Mouse (Mus musculus): ENCODE data around the gene Lemd1. TPM values are rescaled to one million over a fixed set of nuclear protein-coding genes. Genes with fewer than 3 reads are reported as not detected.

Lemd1 gene
- polyA plus RNA-seq, 1 experiment from 2014 or later: not detected

DNA sequence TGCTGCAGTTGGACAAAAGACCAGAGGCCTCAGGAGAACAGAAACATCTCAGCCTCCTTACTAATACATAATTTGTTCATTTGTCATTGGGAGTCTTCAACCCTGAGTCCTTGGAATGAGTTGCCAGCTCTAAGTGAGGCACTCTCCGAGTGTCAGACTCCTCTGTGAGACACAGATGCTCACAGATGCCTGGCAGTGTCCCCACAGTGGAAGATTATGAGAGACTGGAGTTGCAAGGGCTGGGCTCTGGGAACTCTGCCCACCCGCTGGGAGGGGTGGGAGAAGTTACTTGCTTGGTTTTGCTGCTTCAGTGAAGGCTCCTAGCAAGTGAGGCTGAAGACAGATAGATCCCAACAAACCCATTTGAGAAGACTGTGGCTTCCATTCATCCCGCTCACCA is 104.8 kb downstream of the Lemd1 start:
- 65% methylated on average over 3 of the region's 3 CpGs for WGBS
- no peak overlapping the region for H3K4me3 ChIP-seq
- no peak overlapping the region for H3K4me2 ChIP-seq
- H3K9ac ChIP-seq: no peak overlapping the region
- no peaks in the 10 kb centered on the region for H3K36me3 ChIP-seq
- no peak for ATAC-seq (replicated peaks; ENCODE audit: insufficient number of reproducible peaks, insufficient read depth, low FRiP score, low read depth)
- no peak overlapping the region for H3K27ac ChIP-seq
- peaks cover 30% of the 10 kb centered on the region for H3K4me1 ChIP-seq (replicated peaks)
- H3K9me3 ChIP-seq (replicated peaks): no peaks in the 10 kb centered on the region
- peaks cover 46% of the 10 kb centered on the region for H3K27me3 ChIP-seq

DNA sequence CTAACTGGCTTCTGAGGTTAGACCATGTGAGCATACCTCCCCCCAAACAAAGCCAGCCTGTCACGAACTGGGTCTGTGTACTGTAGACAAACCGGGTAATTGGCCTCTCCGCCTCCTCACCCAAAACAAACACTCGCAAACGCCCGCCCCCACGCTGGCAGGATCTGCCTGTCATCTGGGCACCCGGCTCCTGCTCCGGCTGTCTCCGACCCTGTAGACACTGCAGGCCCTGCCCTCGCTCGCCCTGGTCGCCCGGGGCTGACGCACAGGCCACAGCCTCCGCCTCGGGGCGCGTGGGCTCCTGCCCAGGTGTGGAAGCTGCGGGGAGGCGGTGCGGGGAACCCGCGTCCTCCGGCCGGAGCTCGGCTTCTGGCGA is 107.2 kb downstream of the Lemd1 start, which contains the start of gene Klhdc8a:
TSS of gene Klhdc8a (plus strand) at position 202 of the 376 bp plus-strand sequence.
- 4% methylated on average over 28 of the region's 28 CpGs for WGBS
- H3K4me3 ChIP-seq: peak within 1 kb of the TSS; percentile 64
- peaks cover 20% of the 10 kb centered on the region for H3K4me1 ChIP-seq (replicated peaks)
- no peaks in the 10 kb centered on the region for H3K9me3 ChIP-seq (replicated peaks)
- H3K27me3 ChIP-seq: peaks cover 59% of the 10 kb centered on the region
- ATAC-seq (replicated peaks; ENCODE audit: insufficient number of reproducible peaks, insufficient read depth, low FRiP score, low read depth): peak; percentile 17; the same call in 1 of the 2 replicates
- H3K27ac ChIP-seq: no peak within 1 kb of the TSS
- peak within 1 kb of the TSS; percentile 100 for H3K4me2 ChIP-seq
- no peaks in the 10 kb centered on the region for H3K36me3 ChIP-seq
- peak within 1 kb of the TSS; percentile 65 for H3K9ac ChIP-seq

DNA sequence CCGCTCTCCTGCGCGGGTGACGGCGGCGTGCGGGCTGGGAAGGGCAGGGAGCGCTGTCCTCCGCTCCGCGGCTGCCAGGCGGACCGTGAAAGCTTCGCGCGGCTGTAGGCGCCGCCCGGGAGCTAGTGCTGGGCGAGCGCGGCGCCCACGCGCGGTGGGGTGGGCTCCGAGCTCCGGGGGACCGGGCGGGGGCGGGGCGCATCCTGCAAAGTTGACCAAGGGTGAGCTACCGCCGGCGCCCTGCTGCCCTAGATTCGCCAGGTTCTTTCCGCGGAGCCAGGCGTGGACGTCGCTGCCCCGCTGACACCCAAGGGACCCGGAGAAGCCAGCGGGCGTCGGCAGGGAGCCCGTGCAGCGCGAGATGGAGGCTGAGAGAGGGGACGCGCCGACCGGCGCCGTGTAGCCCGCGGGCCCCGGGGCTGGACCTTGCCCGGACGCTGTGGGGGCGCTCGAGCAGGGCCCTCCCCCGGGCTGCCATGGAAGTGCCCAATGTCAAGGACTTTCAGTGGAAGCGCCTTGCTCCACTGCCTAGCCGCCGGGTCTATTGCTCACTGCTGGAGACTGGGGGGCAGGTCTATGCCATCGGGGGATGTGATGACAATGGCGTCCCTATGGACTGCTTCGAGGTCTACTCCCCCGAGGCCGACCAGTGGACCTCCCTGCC is 107.7 kb downstream of the Lemd1 start:
- WGBS: 2% methylated on average over 71 of the region's 71 CpGs
- peak overlapping the region; percentile 65 for H3K9ac ChIP-seq
- H3K36me3 ChIP-seq: no peaks in the 10 kb centered on the region
- H3K27ac ChIP-seq: no peak overlapping the region
- peak; percentile 23; the same call in 1 of the 2 replicates for ATAC-seq (replicated peaks; ENCODE audit: insufficient number of reproducible peaks, insufficient read depth, low FRiP score, low read depth)
- peaks cover 59% of the 10 kb centered on the region for H3K27me3 ChIP-seq
- H3K4me2 ChIP-seq: peak overlapping the region; percentile 100
- H3K4me1 ChIP-seq (replicated peaks): peaks cover 20% of the 10 kb centered on the region
- H3K4me3 ChIP-seq: peak overlapping the region; percentile 64
- H3K9me3 ChIP-seq (replicated peaks): no peaks in the 10 kb centered on the region

DNA sequence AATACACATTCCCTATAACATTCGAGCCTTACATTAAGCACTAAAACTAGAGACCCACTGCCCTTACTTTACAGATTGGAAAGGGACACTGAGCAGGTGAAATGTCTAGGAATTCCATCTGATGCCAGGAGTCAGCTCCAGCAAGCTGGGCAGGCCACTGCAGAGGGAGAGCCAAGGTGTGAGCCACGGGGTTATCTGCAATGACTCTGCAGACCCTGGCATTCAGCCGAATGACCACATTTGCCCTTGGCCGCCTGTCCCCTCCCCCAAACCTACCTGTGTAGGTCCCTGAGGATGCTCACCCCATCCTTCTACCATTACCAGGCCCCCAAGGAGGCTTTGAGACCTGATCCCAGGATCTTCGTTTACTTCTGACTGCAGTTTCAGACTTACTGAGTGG is 108.5 kb downstream of the Lemd1 start:
- no peaks in the 10 kb centered on the region for H3K36me3 ChIP-seq
- H3K4me1 ChIP-seq (replicated peaks): peaks cover 20% of the 10 kb centered on the region
- no peak overlapping the region for H3K4me2 ChIP-seq
- no peak overlapping the region for H3K9ac ChIP-seq
- 73% methylated on average over 5 of the region's 5 CpGs for WGBS
- no peaks in the 10 kb centered on the region for H3K9me3 ChIP-seq (replicated peaks)
- ATAC-seq (replicated peaks; ENCODE audit: insufficient number of reproducible peaks, insufficient read depth, low FRiP score, low read depth): no peak
- no peak overlapping the region for H3K27ac ChIP-seq
- H3K27me3 ChIP-seq: peaks cover 62% of the 10 kb centered on the region
- peak overlapping the region; percentile 64 for H3K4me3 ChIP-seq

DNA sequence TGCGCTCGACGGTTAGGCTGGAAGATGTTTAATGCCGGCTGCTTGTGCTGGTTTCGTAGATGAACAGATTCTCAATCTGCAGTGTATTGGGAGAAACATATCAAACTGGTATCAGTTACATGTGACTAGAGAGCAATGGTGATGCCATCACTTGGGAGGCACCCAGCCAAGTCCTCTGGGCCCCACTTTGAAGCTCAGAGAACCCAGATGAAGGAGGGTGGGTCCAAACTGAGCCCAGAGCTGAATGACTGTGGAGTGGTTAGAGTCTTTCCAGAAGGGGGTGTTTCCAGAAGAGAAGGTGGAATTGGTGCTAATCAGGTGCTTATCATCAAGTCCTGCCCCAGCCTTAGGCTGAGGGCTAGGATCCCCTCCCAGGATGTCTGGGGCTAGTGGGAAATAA is 110.0 kb downstream of the Lemd1 start:
- Histone ChIP-seq H3K27ac (no peak overlapping the region), H3K9ac (no peak overlapping the region), H3K36me3 (no peaks in the 10 kb centered on the region), H3K4me3 (no peak overlapping the region), H3K9me3 (replicated peaks) (no peaks in the 10 kb centered on the region), H3K27me3 (peaks cover 59% of the 10 kb centered on the region), H3K4me2 (no peak overlapping the region), H3K4me1 (replicated peaks) (peaks cover 20% of the 10 kb centered on the region)
- 77% methylated on average over 5 of the region's 5 CpGs for WGBS
- ATAC-seq (replicated peaks; ENCODE audit: insufficient number of reproducible peaks, insufficient read depth, low FRiP score, low read depth): no peak

DNA sequence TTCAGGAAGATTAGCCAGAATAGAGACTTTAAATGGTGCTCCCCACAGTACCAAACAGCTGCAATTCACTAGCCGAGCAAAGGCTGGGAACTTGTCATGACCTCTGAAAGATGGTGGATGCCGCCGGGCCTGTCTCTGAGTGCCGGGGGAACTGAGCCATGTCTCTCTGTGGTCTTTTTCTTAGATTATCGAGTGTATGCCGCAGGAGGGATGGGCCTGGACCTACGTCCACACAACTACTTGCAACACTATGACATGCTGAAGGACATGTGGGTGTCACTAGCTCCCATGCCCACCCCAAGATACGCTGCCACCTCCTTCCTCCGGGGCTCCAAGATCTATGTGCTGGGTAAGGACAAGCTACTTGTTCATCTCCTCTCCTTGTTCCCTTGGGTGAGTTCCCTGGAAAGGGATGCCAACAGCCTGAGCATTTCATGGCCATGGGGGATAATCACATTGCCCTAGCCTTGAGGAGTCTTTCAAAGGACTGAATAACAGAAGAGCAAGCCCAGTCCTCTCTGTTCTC is 111.2 kb downstream of the Lemd1 start:
- Histone ChIP-seq H3K9ac (no peak overlapping the region), H3K4me1 (replicated peaks) (peaks cover 20% of the 10 kb centered on the region), H3K4me2 (no peak overlapping the region), H3K27me3 (peaks cover 50% of the 10 kb centered on the region), H3K27ac (no peak overlapping the region), H3K36me3 (no peaks in the 10 kb centered on the region), H3K4me3 (no peak overlapping the region), H3K9me3 (replicated peaks) (no peaks in the 10 kb centered on the region)
- no peak for ATAC-seq (replicated peaks; ENCODE audit: insufficient number of reproducible peaks, insufficient read depth, low FRiP score, low read depth)
- 86% methylated on average over 9 of the region's 9 CpGs for WGBS

DNA sequence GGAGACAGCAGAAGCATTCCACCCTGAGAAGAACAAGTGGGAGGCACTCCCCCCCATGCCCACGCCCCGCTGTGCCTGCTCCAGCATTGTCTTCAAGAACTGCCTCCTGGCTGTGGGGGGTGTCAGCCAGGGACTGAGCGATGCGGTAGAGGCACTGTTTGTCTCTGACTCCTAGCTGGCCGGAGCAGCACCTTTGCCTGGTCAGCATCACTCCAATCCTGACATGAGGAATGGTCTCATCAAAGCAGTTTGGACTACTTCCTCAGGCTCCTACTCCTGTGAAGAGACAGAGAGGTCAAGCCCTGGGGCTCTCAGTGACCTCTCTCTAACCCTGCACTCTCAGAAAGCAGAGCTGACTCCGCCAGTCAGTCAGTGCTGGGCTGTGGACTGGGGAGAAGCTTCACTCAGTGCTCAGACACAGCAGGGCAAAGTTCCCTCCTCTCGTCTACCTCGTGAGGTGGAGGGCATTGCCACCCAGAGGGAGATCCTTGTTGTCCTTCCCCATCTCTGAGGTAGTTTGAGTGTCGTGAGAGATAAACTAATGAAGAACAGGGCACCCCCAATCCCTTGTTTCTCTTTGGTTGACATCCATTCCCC is 113.5 kb downstream of the Lemd1 start:
- Histone ChIP-seq H3K36me3 (no peaks in the 10 kb centered on the region), H3K27ac (no peak overlapping the region), H3K9ac (no peak overlapping the region), H3K4me1 (replicated peaks) (peaks cover 5% of the 10 kb centered on the region; the same call in 1 of the 2 replicates), H3K27me3 (peaks cover 38% of the 10 kb centered on the region), H3K4me2 (no peak overlapping the region), H3K9me3 (replicated peaks) (no peaks in the 10 kb centered on the region), H3K4me3 (no peak overlapping the region)
- ATAC-seq (replicated peaks; ENCODE audit: insufficient number of reproducible peaks, insufficient read depth, low FRiP score, low read depth): no peak
- 44% methylated on average over 9 of the region's 9 CpGs for WGBS

DNA sequence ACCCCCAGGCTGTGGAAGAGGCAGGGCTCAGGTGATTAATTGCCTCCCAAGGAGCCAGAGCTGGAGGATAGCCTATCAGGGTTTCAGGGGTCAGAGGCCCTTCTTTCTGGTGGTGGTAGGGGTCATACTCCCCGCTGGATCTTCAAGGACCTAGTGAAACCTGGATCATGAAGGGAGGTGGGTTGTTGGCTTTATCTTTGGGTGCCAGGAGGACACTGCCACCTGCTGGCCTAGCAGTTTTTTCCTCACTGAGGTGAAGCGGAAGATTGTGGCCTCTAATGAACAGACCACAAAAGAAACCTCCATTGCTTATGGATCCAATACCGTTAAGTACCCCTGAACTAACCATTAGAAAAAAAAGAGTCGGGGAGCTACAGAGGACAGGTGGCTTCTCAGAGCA is 114.9 kb downstream of the Lemd1 start:
- Histone ChIP-seq H3K9me3 (replicated peaks) (no peaks in the 10 kb centered on the region), H3K36me3 (no peaks in the 10 kb centered on the region), H3K27ac (no peak overlapping the region), H3K4me2 (no peak overlapping the region), H3K4me1 (replicated peaks) (peaks cover 9% of the 10 kb centered on the region), H3K27me3 (peaks cover 36% of the 10 kb centered on the region), H3K4me3 (no peak overlapping the region), H3K9ac (no peak overlapping the region)
- 43% methylated on average over 4 of the region's 4 CpGs for WGBS
- ATAC-seq (replicated peaks; ENCODE audit: insufficient number of reproducible peaks, insufficient read depth, low FRiP score, low read depth): no peak

DNA sequence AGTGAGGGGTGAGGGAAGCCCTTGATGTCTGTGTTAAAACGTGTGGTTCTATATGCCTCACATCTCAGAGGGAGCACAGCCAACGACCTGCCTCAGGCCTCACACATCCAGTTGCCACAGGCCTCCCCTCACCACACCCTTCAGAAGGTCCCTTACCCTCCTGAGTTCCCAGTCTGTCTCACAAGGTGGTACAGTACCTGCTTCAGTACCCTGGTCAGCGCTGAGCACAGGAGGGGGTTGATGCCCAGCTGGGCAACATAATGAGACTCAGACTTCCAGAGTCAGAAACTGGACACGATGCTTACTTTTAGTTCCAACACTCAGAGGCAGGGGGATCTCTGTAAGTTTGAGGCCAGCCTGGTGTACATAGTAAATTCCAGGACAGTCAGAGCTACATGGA is 115.6 kb downstream of the Lemd1 start:
- Histone ChIP-seq H3K27me3 (peaks cover 31% of the 10 kb centered on the region), H3K9me3 (replicated peaks) (no peaks in the 10 kb centered on the region), H3K4me3 (no peak overlapping the region), H3K4me1 (replicated peaks) (peaks cover 12% of the 10 kb centered on the region), H3K36me3 (no peaks in the 10 kb centered on the region), H3K4me2 (no peak overlapping the region), H3K27ac (no peak overlapping the region), H3K9ac (no peak overlapping the region)
- ATAC-seq (replicated peaks; ENCODE audit: insufficient number of reproducible peaks, insufficient read depth, low FRiP score, low read depth): no peak
- 21% methylated on average over 4 of the region's 4 CpGs for WGBS

DNA sequence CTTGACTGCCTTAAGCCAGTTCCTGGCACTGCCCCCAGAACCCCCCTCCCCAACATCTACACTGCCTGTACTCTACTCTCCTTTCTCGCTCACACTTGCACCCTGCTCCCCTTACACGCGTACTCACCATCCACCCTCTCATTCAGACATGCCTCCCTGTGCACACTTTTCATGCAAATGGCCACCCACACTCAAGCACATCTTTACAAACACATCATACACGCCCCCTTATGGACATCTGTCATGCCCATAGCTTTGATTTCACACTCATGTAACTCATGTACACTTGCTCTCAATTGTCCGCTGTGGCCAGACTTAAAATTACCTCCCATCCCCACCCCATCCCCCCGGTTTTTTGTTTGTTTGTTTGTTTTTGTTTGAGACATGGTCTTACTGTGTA is 116.7 kb downstream of the Lemd1 start:
- Histone ChIP-seq H3K9ac (no peak overlapping the region), H3K27ac (no peak overlapping the region), H3K9me3 (replicated peaks) (no peaks in the 10 kb centered on the region), H3K27me3 (peaks cover 23% of the 10 kb centered on the region; the same call in 1 of the 2 replicates), H3K4me2 (no peak overlapping the region), H3K4me1 (replicated peaks) (peaks cover 20% of the 10 kb centered on the region), H3K4me3 (no peak overlapping the region), H3K36me3 (no peaks in the 10 kb centered on the region)
- WGBS: 84% methylated on average over 6 of the region's 6 CpGs
- ATAC-seq (replicated peaks; ENCODE audit: insufficient number of reproducible peaks, insufficient read depth, low FRiP score, low read depth): no peak

DNA sequence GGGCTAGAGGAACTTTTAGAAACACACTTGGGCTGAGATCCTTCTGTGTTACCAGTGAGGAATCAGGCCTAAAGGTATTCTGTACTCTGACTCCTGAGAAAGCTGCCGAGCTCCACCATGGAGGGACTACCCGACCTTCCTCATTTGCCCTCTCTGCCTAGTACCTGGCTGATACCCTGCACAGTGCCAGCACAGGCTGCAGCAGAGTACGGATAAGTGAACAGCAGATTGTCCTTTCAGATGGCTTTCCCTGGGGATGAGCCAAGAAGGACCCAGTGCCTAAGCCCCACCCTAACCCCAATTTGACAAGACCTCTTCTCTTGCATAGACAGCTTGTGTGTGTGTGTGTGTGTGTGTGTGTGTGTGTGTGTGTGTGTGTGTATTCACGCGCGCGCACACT is 117.4 kb downstream of the Lemd1 start:
- Histone ChIP-seq H3K36me3 (no peaks in the 10 kb centered on the region), H3K4me3 (no peak overlapping the region), H3K4me2 (no peak overlapping the region), H3K27me3 (peaks cover 23% of the 10 kb centered on the region; the same call in 1 of the 2 replicates), H3K27ac (no peak overlapping the region), H3K4me1 (replicated peaks) (peaks cover 20% of the 10 kb centered on the region), H3K9ac (no peak overlapping the region), H3K9me3 (replicated peaks) (no peaks in the 10 kb centered on the region)
- ATAC-seq (replicated peaks; ENCODE audit: insufficient number of reproducible peaks, insufficient read depth, low FRiP score, low read depth): no peak
- WGBS: 77% methylated on average over 7 of the region's 7 CpGs
